Mouse (Mus musculus) CH12.LX (cell line): ENCODE data around the gene Paqr5. TPM values are rescaled to one million over a fixed set of nuclear protein-coding genes. Genes with fewer than 3 reads are reported as not detected.

Experiments
- DNase-seq: peaks from one replicate; pipeline ENCODE4 v3.0.0-alpha.2; 2013; ENCODE audit errors: extremely low read depth
- H3K27ac ChIP-seq: 2 replicates; pipeline ENCODE4 v1.5.1; 2012; ENCODE audit warnings: low read depth, mild to moderate bottlenecking, control low read depth, moderate library complexity; ENCODE audit not compliant: insufficient read depth
- H3K27me3 ChIP-seq: replicated peaks from 2 replicates; pipeline ENCODE3; 2012; ENCODE audit warnings: inconsistent platforms
- H3K36me3 ChIP-seq, 2 experiments: replicated peaks in 1 of 2; 2 replicates each; pipeline versions ENCODE3 to v1.6.1; 2012; ENCODE audit warnings: inconsistent platforms in 1 of 2, low read length in 1 of 2, mild to moderate bottlenecking in 1 of 2, mixed read lengths in 1 of 2, moderate library complexity in 1 of 2; ENCODE audit not compliant: control insufficient read depth in 1 of 2, insufficient read depth in 1 of 2
- H3K4me1 ChIP-seq, 2 experiments: 2 replicates each; pipeline ENCODE4 v1.6.1; 2012; ENCODE audit warnings: inconsistent platforms in 1 of 2, moderate library complexity in 1 of 2; ENCODE audit not compliant: insufficient read depth in 2 of 2, control insufficient read depth in 1 of 2
- H3K4me2 ChIP-seq: 2 replicates; pipeline ENCODE4 v1.6.1; 2012; ENCODE audit warnings: low read depth, mild to moderate bottlenecking, control low read depth; ENCODE audit not compliant: poor library complexity, insufficient read depth, severe bottlenecking
- H3K4me3 ChIP-seq, 3 experiments: fragments of 150-350 bp in 1 of 3; sonication (generic) in 1 of 3; replicated peaks in 1 of 3; 2 replicates each; pipeline versions ENCODE3 to v1.5.1; 2011 to 2012; ENCODE audit warnings: low read depth in 2 of 3, low read length in 2 of 3, mild to moderate bottlenecking in 2 of 3, moderate library complexity in 2 of 3, control low read depth in 1 of 3, improper control_type of control experiment in 1 of 3, inconsistent platforms in 1 of 3, mixed read lengths in 1 of 3; ENCODE audit not compliant: poor library complexity in 1 of 3
- H3K79me2 ChIP-seq: replicated peaks from 2 replicates; pipeline ENCODE4 v1.6.1; 2012; ENCODE audit warnings: mild to moderate bottlenecking, moderate library complexity; ENCODE audit not compliant: control insufficient read depth, poor library complexity, insufficient read depth, severe bottlenecking; ENCODE audit errors: extremely low read depth
- H3K9ac ChIP-seq: 2 replicates; pipeline ENCODE4 v1.6.1; 2012; ENCODE audit warnings: low read depth, mild to moderate bottlenecking, control low read depth, moderate library complexity; ENCODE audit not compliant: insufficient read depth
- H3K9me3 ChIP-seq: replicated peaks from 2 replicates; pipeline ENCODE3; 2012; ENCODE audit warnings: low read length, inconsistent platforms, mixed read lengths
- BHLHE40 ChIP-seq: IDR thresholded peaks from 2 replicates; pipeline ENCODE4 v1.6.1; 2011; ENCODE audit warnings: mild to moderate bottlenecking, low read depth, low read length, improper control_type of control experiment
- CHD2 ChIP-seq: IDR thresholded peaks from 2 replicates; pipeline ENCODE4 v1.6.1; 2011; ENCODE audit warnings: low read length, improper control_type of control experiment
- CTCF ChIP-seq, 2 experiments: IDR thresholded peaks in 1 of 2; conservative IDR thresholded peaks in 1 of 2; 2 replicates each; pipeline ENCODE4 v1.5.1; 2011 to 2012; ENCODE audit warnings: low read depth in 2 of 2, low read length in 2 of 2, improper control_type of control experiment in 1 of 2, inconsistent platforms in 1 of 2, mild to moderate bottlenecking in 1 of 2, moderate library complexity in 1 of 2
- EP300 ChIP-seq: IDR thresholded peaks from 2 replicates; pipeline ENCODE4 v1.6.1; 2011; ENCODE audit warnings: low read length, improper control_type of control experiment
- ETS1 ChIP-seq: conservative IDR thresholded peaks from 2 replicates; pipeline ENCODE4 v1.6.1; 2012; ENCODE audit warnings: low read depth, mild to moderate bottlenecking, inconsistent platforms, low read length, improper control_type of control experiment, moderate library complexity
- IRF4 ChIP-seq: IDR thresholded peaks from 2 replicates; pipeline ENCODE4 v1.6.1; 2014; ENCODE audit warnings: low read depth, mild to moderate bottlenecking, inconsistent platforms, low read length, improper control_type of control experiment
- JUN ChIP-seq: IDR thresholded peaks from 2 replicates; pipeline ENCODE4 v1.6.1; 2011; ENCODE audit warnings: low read depth, mild to moderate bottlenecking, low read length, improper control_type of control experiment, moderate library complexity; ENCODE audit not compliant: insufficient read depth
- JUND ChIP-seq: conservative IDR thresholded peaks from 2 replicates; pipeline ENCODE4 v1.6.1; 2011; ENCODE audit warnings: low read depth, low read length, improper control_type of control experiment
- MAFK ChIP-seq: IDR thresholded peaks from 2 replicates; pipeline ENCODE4 v1.6.1; 2011; ENCODE audit warnings: low read length, improper control_type of control experiment; ENCODE audit not compliant: insufficient replicate concordance
- MAX ChIP-seq: IDR thresholded peaks from 2 replicates; pipeline ENCODE4 v1.6.1; 2011; ENCODE audit warnings: low read length, improper control_type of control experiment
- MAZ ChIP-seq: IDR thresholded peaks from 2 replicates; pipeline ENCODE4 v1.6.1; 2012; ENCODE audit warnings: low read depth, mild to moderate bottlenecking, inconsistent platforms, low read length, improper control_type of control experiment, moderate library complexity
- MXI1 ChIP-seq: IDR thresholded peaks from 2 replicates; pipeline ENCODE4 v1.6.1; 2011; ENCODE audit warnings: mild to moderate bottlenecking, low read depth, low read length, improper control_type of control experiment
- MYC ChIP-seq: IDR thresholded peaks from 2 replicates; pipeline ENCODE4 v1.6.1; 2011; ENCODE audit warnings: low read depth, mild to moderate bottlenecking, improper control_type of control experiment, low read length
- NRF1 ChIP-seq: IDR thresholded peaks from 2 replicates; pipeline ENCODE4 v1.6.1; 2014; ENCODE audit warnings: low read depth, mild to moderate bottlenecking, inconsistent platforms, low read length, improper control_type of control experiment, moderate library complexity
- PAX5 ChIP-seq: IDR thresholded peaks from 2 replicates; pipeline ENCODE4 v1.6.1; 2012; ENCODE audit warnings: low read length, inconsistent platforms, mixed read lengths
- POLR2A ChIP-seq: IDR thresholded peaks from 2 replicates; pipeline ENCODE4 v1.6.1; 2011; ENCODE audit warnings: low read depth, mild to moderate bottlenecking, improper control_type of control experiment, low read length
- RAD21 ChIP-seq: IDR thresholded peaks from 2 replicates; pipeline ENCODE4 v1.6.1; 2011; ENCODE audit warnings: low read depth, mild to moderate bottlenecking, low read length, improper control_type of control experiment, moderate library complexity
- SIN3A ChIP-seq: IDR thresholded peaks from 2 replicates; pipeline ENCODE4 v1.6.1; 2012; ENCODE audit warnings: low read length, improper control_type of control experiment, inconsistent platforms
- SMC3 ChIP-seq: IDR thresholded peaks from 2 replicates; pipeline ENCODE4 v1.6.1; 2011; ENCODE audit warnings: low read depth, low read length, improper control_type of control experiment
- TCF12 ChIP-seq: IDR thresholded peaks from 2 replicates; pipeline ENCODE4 v1.6.1; 2014; ENCODE audit warnings: low read depth, mild to moderate bottlenecking, inconsistent platforms, low read length, improper control_type of control experiment
- UBTF ChIP-seq: IDR thresholded peaks from 2 replicates; pipeline ENCODE4 v1.6.1; 2012; ENCODE audit warnings: low read depth, mild to moderate bottlenecking, inconsistent platforms, low read length, improper control_type of control experiment, moderate library complexity
- USF1 ChIP-seq: IDR thresholded peaks from 2 replicates; pipeline ENCODE4 v1.6.1; 2014; ENCODE audit warnings: low read depth, mild to moderate bottlenecking, inconsistent platforms, low read length, improper control_type of control experiment
- ZC3H11A ChIP-seq: IDR thresholded peaks from 2 replicates; pipeline ENCODE4 v1.6.1; 2012; ENCODE audit warnings: low read depth, mild to moderate bottlenecking, inconsistent platforms, low read length, improper control_type of control experiment
- ZKSCAN1 ChIP-seq: IDR thresholded peaks from 2 replicates; pipeline ENCODE4 v1.6.1; 2012; ENCODE audit warnings: low read depth, inconsistent platforms, low read length, improper control_type of control experiment, borderline replicate concordance
- ZNF384 ChIP-seq: IDR thresholded peaks from 2 replicates; pipeline ENCODE4 v1.6.1; 2012; ENCODE audit warnings: low read depth, low read length, improper control_type of control experiment, inconsistent platforms
- dilution Hi-C: fragments of 300-500 bp; cut with MboI; formaldehyde crosslinking; loops from 2 replicates; pipeline ENCODE4 v1.14.3; 2020; ENCODE audit warnings: low sequenced_read_pairs; ENCODE audit not compliant: extremely low pct_unique_long_range_greater_than_20kb, extremely low pct_ligation_motif_present
- in situ Hi-C: fragments of 300-500 bp; cut with MboI; formaldehyde crosslinking; loops from 3 replicates; pipeline ENCODE4 v1.14.3; 2019; ENCODE audit warnings: low sequenced_read_pairs, low pct_ligation_motif_present, low pct_unique_long_range_greater_than_20kb, mixed read lengths
- polyA plus RNA-seq: library from polyadenylated mRNA; unstranded; fragments of >175 nt; gene quantifications from 2 replicates; pipeline ENCODE4 v1.2.1, GENCODE M21; 2012; ENCODE audit warnings: low read depth; ENCODE audit not compliant: insufficient read length
- total RNA-seq, 2 experiments: library from RNA; depleted of rRNA; stranded (reverse); fragments of 300-350 nt in 1 of 2; fragments of >200 nt in 1 of 2; gene quantifications; 2 replicates each; pipeline ENCODE4 v1.2.3; 2012 to 2014

Paqr5 gene
- total and polyA plus RNA-seq, 3 experiments: 0.38 to 0.43 (median 0.39) TPM

- in situ Hi-C loops (no loop called here), dilution Hi-C loops (no loop called here)
- Histone ChIP-seq H3K4me1 (peaks cover 2 to 29% of the 10 kb centered on the region in 2 experiments), H3K9me3 (no peaks in the 10 kb centered on the region), H3K27me3 (no peaks in the 10 kb centered on the region), H3K79me2 (no peaks in the 10 kb centered on the region), H3K9ac (no peak overlapping the region), H3K4me3 (no peak overlapping the region), H3K4me2 (no peak overlapping the region), H3K27ac (no peak overlapping the region), H3K36me3 (peaks cover 4 to 41% of the 10 kb centered on the region in 2 experiments)
- TF ChIP-seq EP300: no peak
- TF ChIP-seq MAFK: no peak
- TF ChIP-seq POLR2A: no peak
- TF ChIP-seq ZC3H11A: no peak
- no peak for TF ChIP-seq PAX5
- TF ChIP-seq IRF4: no peak
- TF ChIP-seq ZNF384: no peak
- no peak for TF ChIP-seq BHLHE40
- DNase-seq: no peak
Measured at GRCm38 (mm10) chr9:61952241-61952640, 74.4 kb downstream of the Paqr5 start.

GRCm38 (mm10) chr9:61947402-61948346 is 79.0 kb downstream of the Paqr5 start:
- H3K9ac ChIP-seq: peak overlapping the region; percentile 39
- dilution Hi-C loops (no loop called here), in situ Hi-C loops (loop anchor here (5.0 to 10.0 kb wide), 2 partner anchors 35 to 297 kb away; no protein-coding TSS in a partner anchor)
- H3K9me3 ChIP-seq: no peaks in the 10 kb centered on the region
- peaks cover 23% of the 10 kb centered on the region for H3K79me2 ChIP-seq
- TF ChIP-seq USF1 (no peak), SIN3A (no peak), ZC3H11A (peak; percentile 75), SMC3 (peak; percentile 93), ZNF384 (peak; percentile 61), CTCF (conservative IDR thresholded peaks at IDR 0.05 in 1 of 2, IDR thresholded peaks at IDR 0.05 in 1 of 2; ENCODE audit: low read depth in 2 of 2, low read length in 2 of 2) (peak; percentile 37 to 98; a peak in 3 of 4 replicates), PAX5 (no peak), NRF1 (no peak), TCF12 (peak; percentile 57), ETS1 (peak; percentile 29; the same call in 1 of the 2 replicates), EP300 (peak; percentile 51), ZKSCAN1 (no peak), JUN (no peak), MAX (peak; percentile 39; the same call in 1 of the 2 replicates), IRF4 (peak; percentile 75), MXI1 (peak; percentile 78), JUND (peak; percentile 31; the same call in 1 of the 2 replicates), MYC (peak; percentile 88; the same call in 1 of the 2 replicates), UBTF (no peak), MAZ (0 out of 2 replicates have a peak, but pooled peaks have one; percentile 28), RAD21 (peak; percentile 97), CHD2 (peak; percentile 46; the same call in 1 of the 2 replicates)
- peak; percentile 96 for DNase-seq
- peak overlapping the region; percentile 58 to 75 (median 69) for H3K4me3 ChIP-seq
- peak overlapping the region; percentile 38; the same call in 1 of the 2 replicates for H3K27ac ChIP-seq
- peak overlapping the region; percentile 96 for H3K4me2 ChIP-seq
- peaks cover 3 to 30% of the 10 kb centered on the region in 2 experiments for H3K36me3 ChIP-seq
- H3K4me1 ChIP-seq: peaks cover 0 to 35% of the 10 kb centered on the region in 2 experiments; a peak in 2 of 4 replicates
- no peaks in the 10 kb centered on the region for H3K27me3 ChIP-seq
